Mouse (Mus musculus) midbrain, embryonic 16.5 days (tissue): ENCODE measurements around the gene Fbxl4. TPM values are rescaled to one million over a fixed set of nuclear protein-coding genes. Genes with fewer than 3 reads are reported as not detected.

Source experiments
- ATAC-seq: fragments of 200-750 bp; cut with Nextera tagmentation; 2 replicates; pipeline ENCODE4 v1.8.0; 2017; ENCODE audit warnings: moderate TSS enrichment
- H3K27ac ChIP-seq: fragments of 300-500 bp; sonication (generic); 2 replicates; pipeline ENCODE4 v1.5.1; 2014; ENCODE audit warnings: mild to moderate bottlenecking, low read length, mixed read lengths
- H3K27me3 ChIP-seq: fragments of 300-500 bp; sonication (generic); 2 replicates; pipeline ENCODE4 v1.6.1; 2014; ENCODE audit warnings: low read depth, low read length, mixed read lengths; ENCODE audit not compliant: control insufficient read depth, insufficient read depth
- H3K36me3 ChIP-seq: fragments of 300-500 bp; sonication (generic); 2 replicates; pipeline ENCODE4 v1.6.1; 2014; ENCODE audit warnings: mild to moderate bottlenecking, low read length, moderate library complexity, mixed read lengths; ENCODE audit not compliant: control insufficient read depth, insufficient read depth
- H3K4me1 ChIP-seq: fragments of 300-500 bp; sonication (generic); 2 replicates; pipeline ENCODE4 v1.6.1; 2014; ENCODE audit warnings: mild to moderate bottlenecking, low read length, mixed read lengths; ENCODE audit not compliant: control insufficient read depth, insufficient read depth
- H3K4me2 ChIP-seq: fragments of 300-500 bp; sonication (generic); 2 replicates; pipeline ENCODE4 v1.6.1; 2014; ENCODE audit warnings: mild to moderate bottlenecking, low read length, mixed read lengths
- H3K4me3 ChIP-seq: fragments of 300-500 bp; sonication (generic); 2 replicates; pipeline ENCODE4 v1.5.1; 2014; ENCODE audit warnings: low read depth, mild to moderate bottlenecking, low read length, moderate library complexity, mixed read lengths
- H3K9ac ChIP-seq: fragments of 300-500 bp; sonication (generic); 2 replicates; pipeline ENCODE4 v1.6.1; 2014; ENCODE audit warnings: low read depth, low read length, mixed read lengths
- H3K9me3 ChIP-seq: fragments of 300-500 bp; sonication (generic); replicated peaks from 2 replicates; pipeline ENCODE4 v1.6.1; 2014; ENCODE audit warnings: mild to moderate bottlenecking, low read length, mixed read lengths; ENCODE audit not compliant: control insufficient read depth, poor library complexity, severe bottlenecking
- WGBS: fragments of 180-500 bp; shearing (Covaris S2); extraction: QIAGEN DNeasy Blood & Tissue Kit; methylation state at CpG from one replicate; pipeline ENCODE4 v1.1.7; 2014; 5-methylcytosine and 5-hydroxymethylcytosine counted together
- polyA plus RNA-seq: library from polyadenylated mRNA; unstranded; fragments of >200 nt; fragmentation: Nextera tagmentation; extraction: Ambion mirVana; gene quantifications from 2 replicates; pipeline ENCODE4 v1.2.1, GENCODE M21; 2015

The Fbxl4 gene
- polyA plus RNA-seq, 1 experiment from 2014 or later: 17.3 TPM

DNA sequence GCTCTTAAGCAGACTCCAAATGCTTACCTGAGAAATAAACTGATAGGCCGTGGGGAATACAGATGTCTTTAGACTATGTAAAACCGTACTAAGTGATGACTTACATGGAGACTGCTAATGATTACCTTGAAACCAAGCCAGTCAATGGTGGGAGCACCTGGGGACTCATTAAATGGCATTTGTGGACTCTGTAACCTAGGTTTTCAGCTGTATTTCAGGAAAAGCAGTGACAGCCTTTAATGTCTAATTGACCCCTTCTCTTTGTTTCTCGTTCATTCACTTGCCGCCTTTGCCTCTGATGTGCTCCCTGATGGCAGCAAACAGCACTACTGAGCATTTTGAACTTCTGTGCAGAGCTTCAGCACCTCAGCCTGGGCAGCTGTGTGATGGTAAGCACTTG, 65.1 kb downstream of the Fbxl4 start:
- Histone ChIP-seq H3K27me3 (no peaks in the 10 kb centered on the region), H3K36me3 (no peaks in the 10 kb centered on the region; the same call in 1 of the 2 replicates), H3K4me3 (no peak overlapping the region), H3K4me1 (no peaks in the 10 kb centered on the region), H3K27ac (no peak overlapping the region), H3K9me3 (no peaks in the 10 kb centered on the region), H3K9ac (no peak overlapping the region), H3K4me2 (no peak overlapping the region)
- peak; percentile 68 for ATAC-seq
- 77% methylated on average over 4 of the region's 4 CpGs for WGBS

DNA sequence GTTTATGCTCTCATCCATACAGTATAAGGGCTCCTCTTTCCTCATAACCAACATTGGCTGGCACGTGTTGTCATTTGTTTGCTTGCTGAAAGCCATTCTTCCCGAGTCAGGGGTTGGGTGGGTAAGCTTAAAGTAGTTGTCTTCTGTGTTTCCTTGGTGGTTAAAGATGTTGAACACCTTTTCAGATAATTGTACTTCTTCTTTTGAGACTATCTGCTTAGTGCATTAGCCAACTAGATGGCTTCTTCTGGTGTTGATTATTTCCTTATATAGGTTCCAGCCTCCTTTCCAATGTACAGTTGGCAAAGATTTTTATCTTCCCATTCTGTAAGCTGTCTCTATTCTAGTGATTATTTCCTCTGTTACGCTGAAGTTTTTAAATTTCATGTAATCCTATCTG, 70.8 kb downstream of the Fbxl4 start:
- H3K36me3 ChIP-seq: no peaks in the 10 kb centered on the region; the same call in 1 of the 2 replicates
- no peak overlapping the region for H3K4me2 ChIP-seq
- no peak for ATAC-seq
- H3K9me3 ChIP-seq: no peaks in the 10 kb centered on the region
- no peak overlapping the region for H3K4me3 ChIP-seq
- H3K27ac ChIP-seq: no peak overlapping the region
- no peaks in the 10 kb centered on the region for H3K27me3 ChIP-seq
- 91% methylated on average over 3 of the region's 3 CpGs for WGBS
- H3K9ac ChIP-seq: no peak overlapping the region
- H3K4me1 ChIP-seq: no peaks in the 10 kb centered on the region

DNA sequence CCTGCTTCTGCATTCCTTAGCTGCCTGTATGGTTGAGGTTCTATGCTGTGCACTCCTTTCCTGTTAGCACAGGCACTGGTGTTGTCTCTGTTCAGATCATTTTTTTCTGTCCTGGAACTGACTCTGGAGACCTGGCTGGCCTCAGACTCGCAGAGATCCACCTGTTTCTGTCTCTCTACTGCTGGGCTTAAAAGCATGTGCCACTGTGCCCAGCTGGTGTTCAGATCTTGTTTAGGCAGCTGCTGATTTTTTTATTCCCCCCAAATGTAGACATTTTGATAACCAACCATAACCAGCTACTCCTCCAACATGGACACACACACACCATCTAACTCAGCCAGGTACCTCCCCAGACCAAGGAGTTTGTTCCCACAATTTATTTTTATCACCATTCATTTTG, 112.2 kb downstream of the Fbxl4 start:
- no peaks in the 10 kb centered on the region for H3K27me3 ChIP-seq
- no peak for ATAC-seq
- H3K27ac ChIP-seq: no peak overlapping the region
- H3K4me1 ChIP-seq: no peaks in the 10 kb centered on the region
- no peak overlapping the region for H3K9ac ChIP-seq
- H3K9me3 ChIP-seq: no peaks in the 10 kb centered on the region
- 85% methylated on average over 1 of the region's 1 CpGs for WGBS
- no peaks in the 10 kb centered on the region for H3K36me3 ChIP-seq
- no peak overlapping the region for H3K4me3 ChIP-seq
- H3K4me2 ChIP-seq: no peak overlapping the region

DNA sequence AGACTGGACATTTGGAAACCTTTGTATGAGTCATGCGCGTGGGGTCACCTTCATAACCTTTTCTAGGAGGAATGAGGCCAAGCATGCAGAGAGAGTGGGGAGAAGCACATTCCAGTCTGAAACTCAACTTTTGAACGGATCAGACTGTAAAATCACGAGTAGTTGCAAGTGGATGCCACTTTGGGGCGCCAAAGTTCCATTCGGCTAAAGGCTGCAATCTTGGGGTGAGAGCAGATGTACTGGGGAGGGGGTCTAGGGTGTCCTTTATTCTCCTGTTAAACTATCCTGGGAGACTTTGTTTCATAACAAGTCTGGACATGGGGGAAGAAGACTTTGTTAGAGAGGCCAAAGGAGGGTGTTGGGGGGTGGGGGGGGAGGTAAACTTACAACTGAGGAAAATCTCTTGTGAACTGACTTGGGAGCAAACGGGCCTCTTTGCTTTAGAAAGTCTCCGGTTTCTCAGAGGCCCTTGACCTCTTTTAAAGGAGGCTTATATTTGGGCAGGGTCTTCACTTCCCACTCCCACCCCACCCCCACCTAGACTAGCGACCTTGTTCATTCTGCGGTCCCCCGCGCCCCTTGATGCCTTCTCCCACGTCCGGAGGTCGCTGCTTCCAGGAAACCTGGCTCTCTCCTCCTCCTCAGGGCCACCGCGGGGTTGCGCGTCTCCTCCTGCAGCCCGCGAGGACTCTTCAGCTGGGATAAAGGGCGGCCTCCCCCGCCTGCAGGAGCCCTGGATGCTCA, 119.8 kb downstream of the Fbxl4 start:
- ATAC-seq: peak; percentile 83
- under 1% methylated on average over 21 of the region's 23 CpGs for WGBS
- no peaks in the 10 kb centered on the region for H3K27me3 ChIP-seq
- H3K4me1 ChIP-seq: peaks cover 26% of the 10 kb centered on the region
- H3K4me2 ChIP-seq: peak overlapping the region; percentile 66
- peak overlapping the region; percentile 39 for H3K4me3 ChIP-seq
- peak overlapping the region; percentile 64 for H3K9ac ChIP-seq
- H3K9me3 ChIP-seq: no peaks in the 10 kb centered on the region
- H3K27ac ChIP-seq: peak overlapping the region; percentile 81
- H3K36me3 ChIP-seq: no peaks in the 10 kb centered on the region

DNA sequence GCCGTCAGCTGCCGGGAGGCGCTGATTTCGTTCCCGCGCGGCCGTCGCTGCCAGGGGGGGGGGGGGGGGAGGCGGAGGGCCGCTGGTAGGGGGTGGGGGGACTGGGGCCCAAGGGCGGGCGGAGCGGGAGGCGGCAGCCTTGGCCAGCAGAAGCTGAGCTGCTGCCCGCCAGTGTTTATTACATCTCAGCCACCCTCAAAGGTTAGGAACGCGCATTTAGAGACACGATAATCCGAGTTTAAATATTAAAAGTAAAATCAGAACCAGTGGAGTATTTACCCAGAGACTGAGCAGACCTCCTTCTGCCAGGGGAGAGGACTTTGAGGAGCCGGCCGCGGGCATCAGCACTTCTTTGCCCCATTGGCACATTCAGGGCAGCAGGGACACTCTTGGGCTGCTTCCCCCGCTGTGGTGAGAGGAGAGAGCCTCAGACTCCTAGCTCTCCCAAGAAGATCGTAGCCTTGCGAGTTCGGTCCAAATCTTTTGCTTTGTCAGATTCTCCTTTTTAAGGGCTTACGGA, 120.4 kb downstream of the Fbxl4 start:
- Histone ChIP-seq H3K9ac (peak overlapping the region; percentile 64), H3K4me2 (peak overlapping the region; percentile 66), H3K4me1 (peaks cover 26% of the 10 kb centered on the region), H3K9me3 (no peaks in the 10 kb centered on the region), H3K4me3 (peak overlapping the region; percentile 39), H3K27me3 (no peaks in the 10 kb centered on the region), H3K36me3 (no peaks in the 10 kb centered on the region), H3K27ac (peak overlapping the region; percentile 81)
- peak; percentile 51; the same call in 1 of the 2 replicates for ATAC-seq
- WGBS: 2% methylated on average over 17 of the region's 28 CpGs

DNA sequence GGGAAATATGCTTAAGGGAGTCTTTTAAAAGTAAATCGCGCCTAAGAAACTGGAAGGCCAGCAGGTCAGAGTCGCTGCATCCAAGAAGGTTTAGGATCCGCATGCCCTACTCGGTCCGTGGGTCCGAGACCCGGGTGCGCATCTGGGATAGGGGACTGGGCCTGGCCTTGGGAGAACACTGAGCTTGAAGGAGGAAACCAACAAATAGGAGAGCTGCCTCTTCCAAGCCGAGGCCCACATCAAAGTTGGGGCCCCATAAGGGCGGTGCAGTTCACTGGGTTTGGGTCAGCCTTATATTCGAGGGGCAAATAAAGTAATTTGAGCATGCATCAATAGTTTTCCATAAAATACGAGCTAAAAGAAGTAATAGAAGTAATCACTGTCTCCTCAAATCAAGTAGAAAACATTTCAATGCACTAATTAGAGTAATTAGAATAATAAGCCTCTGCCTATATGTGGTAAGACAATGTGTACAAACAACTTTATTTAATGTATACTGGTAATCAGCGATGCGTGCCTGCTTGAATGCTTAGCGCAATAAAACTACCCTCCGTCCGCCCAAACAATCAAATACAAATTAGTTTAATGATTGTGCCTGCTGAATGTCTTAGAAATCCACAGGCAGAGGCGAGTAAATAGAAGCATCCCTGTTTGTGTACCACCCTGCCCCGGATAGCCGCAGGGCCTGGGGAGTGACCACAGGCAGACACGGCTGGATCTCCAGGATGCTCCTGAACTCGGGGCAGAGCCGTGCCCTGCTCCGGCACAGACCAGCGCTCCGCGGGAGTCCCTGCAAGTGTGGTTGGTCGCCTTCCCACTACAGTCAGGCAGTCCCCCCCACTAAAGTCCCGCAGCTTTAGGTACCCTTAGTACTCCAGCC, 121.4 kb downstream of the Fbxl4 start:
- Histone ChIP-seq H3K4me3 (peak overlapping the region; percentile 30), H3K27ac (peak overlapping the region; percentile 72), H3K27me3 (no peaks in the 10 kb centered on the region), H3K9ac (peak overlapping the region; percentile 72), H3K9me3 (no peaks in the 10 kb centered on the region), H3K4me1 (peaks cover 29% of the 10 kb centered on the region), H3K36me3 (no peaks in the 10 kb centered on the region), H3K4me2 (peak overlapping the region; percentile 73)
- peak; percentile 49 for ATAC-seq
- 5% methylated on average over 30 of the region's 30 CpGs for WGBS

DNA sequence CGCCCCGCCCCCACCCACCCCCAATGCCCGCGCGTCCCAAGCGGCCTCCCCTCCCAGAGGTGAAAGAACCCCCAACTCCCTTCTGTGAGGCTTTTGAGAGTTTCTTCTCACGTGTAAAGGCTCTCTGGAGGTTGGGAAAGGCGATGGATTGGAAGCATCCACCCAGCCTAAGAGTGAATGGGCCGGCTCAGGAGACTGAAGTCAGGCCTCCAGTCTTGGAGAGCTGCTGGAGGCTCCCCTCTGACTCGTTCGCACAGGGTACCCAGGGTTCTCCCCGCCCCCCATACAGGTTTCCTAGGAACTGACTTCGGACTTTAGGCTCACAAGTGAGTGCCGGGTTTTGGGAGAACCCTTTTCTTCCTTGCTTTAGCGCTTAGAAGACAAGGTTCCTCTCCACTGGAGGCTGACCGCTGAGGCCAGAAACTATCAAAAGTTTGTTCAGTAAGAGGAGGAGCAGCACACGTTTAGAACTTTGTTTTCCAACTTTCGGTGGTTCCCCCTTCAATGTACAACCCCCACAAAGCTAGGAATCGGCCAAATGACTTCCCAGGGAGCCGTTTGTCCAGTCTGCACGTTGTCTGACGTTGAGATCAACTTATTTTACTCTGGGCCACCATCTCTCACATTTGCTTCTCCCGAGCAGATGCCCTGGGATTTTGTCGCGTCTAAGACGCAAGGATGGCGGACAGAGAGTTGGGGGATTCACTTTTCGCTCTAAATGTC, 122.2 kb downstream of the Fbxl4 start:
- H3K4me2 ChIP-seq: peak overlapping the region; percentile 73
- peak overlapping the region; percentile 72 for H3K27ac ChIP-seq
- H3K9me3 ChIP-seq: no peaks in the 10 kb centered on the region
- H3K4me3 ChIP-seq: peak overlapping the region; percentile 30
- 5% methylated on average over 28 of the region's 28 CpGs for WGBS
- H3K27me3 ChIP-seq: no peaks in the 10 kb centered on the region
- H3K36me3 ChIP-seq: no peaks in the 10 kb centered on the region
- peak; percentile 55 for ATAC-seq
- peaks cover 29% of the 10 kb centered on the region for H3K4me1 ChIP-seq
- H3K9ac ChIP-seq: peak overlapping the region; percentile 72

DNA sequence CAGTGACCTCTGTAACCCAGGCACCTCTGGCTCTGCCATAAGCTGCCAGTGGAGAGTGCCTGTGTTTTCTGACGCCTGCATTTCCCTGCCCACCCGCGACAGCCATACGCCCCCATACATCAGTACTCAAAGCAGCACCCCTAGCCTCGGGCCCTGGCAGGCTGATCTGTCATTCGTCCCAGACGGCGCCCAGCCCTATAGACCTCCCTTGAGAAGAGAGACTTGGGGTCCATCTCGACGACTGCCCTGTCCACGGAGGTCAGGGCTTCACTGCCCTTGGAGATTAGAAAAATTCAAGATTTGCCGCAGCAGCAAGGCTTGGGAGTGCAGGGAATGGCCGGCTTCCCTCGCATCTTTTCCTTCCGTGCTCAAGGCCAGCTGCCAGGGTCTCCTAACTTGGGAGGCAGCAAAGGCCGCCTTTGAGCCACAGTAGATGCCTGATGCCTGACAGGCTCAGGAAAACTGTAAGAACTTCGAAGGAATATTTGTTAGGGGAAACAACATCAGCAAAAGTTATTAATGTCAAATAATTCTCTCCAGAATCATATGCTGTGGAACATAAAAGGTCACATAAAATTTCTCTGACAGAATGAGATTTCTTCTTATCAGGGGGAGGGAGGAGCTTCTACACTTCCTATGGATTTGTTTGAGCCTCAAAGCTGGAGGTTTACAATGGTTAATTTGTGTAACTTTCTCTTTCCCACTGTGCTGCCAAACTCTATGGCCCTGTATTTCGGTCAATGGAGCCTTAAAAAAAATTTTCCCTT, 122.9 kb downstream of the Fbxl4 start:
- ATAC-seq: no peak
- WGBS: 4% methylated on average over 18 of the region's 18 CpGs
- H3K9ac ChIP-seq: peak overlapping the region; percentile 72
- H3K4me2 ChIP-seq: peak overlapping the region; percentile 73
- H3K27ac ChIP-seq: peak overlapping the region; percentile 72
- H3K27me3 ChIP-seq: no peaks in the 10 kb centered on the region
- H3K9me3 ChIP-seq: no peaks in the 10 kb centered on the region
- H3K4me1 ChIP-seq: peaks cover 29% of the 10 kb centered on the region
- H3K4me3 ChIP-seq: peak overlapping the region; percentile 30
- H3K36me3 ChIP-seq: no peaks in the 10 kb centered on the region
